Mouse (Mus musculus) forebrain, embryonic 11.5 days (tissue): ENCODE data around the gene Man1a. TPM values are rescaled to one million over a fixed set of nuclear protein-coding genes. Genes with fewer than 3 reads are reported as not detected.

ENCODE experiments used
- ATAC-seq: fragments of 200-750 bp; cut with Nextera tagmentation; replicated peaks from 2 replicates; pipeline ENCODE4 v1.8.0; 2017; ENCODE audit warnings: moderate TSS enrichment; ENCODE audit not compliant: low FRiP score
- DNase-seq: peaks from one replicate; pipeline ENCODE4 v3.0.0-alpha.2; 2017; ENCODE audit warnings: low spot score
- H3K27ac ChIP-seq: fragments of 300-500 bp; sonication (generic); 2 replicates; pipeline ENCODE4 v1.5.1; 2014; ENCODE audit warnings: low read depth, low read length
- H3K27me3 ChIP-seq: fragments of 300-500 bp; sonication (generic); 2 replicates; pipeline ENCODE4 v1.6.1; 2014; ENCODE audit warnings: mild to moderate bottlenecking, low read length, mixed read lengths; ENCODE audit not compliant: control insufficient read depth, insufficient read depth
- H3K36me3 ChIP-seq: fragments of 300-500 bp; sonication (generic); 2 replicates; pipeline ENCODE4 v1.6.1; 2014; ENCODE audit warnings: mild to moderate bottlenecking, low read length, moderate library complexity, mixed read lengths; ENCODE audit not compliant: control insufficient read depth, insufficient read depth
- H3K4me1 ChIP-seq: fragments of 300-500 bp; sonication (generic); replicated peaks from 2 replicates; pipeline ENCODE4 v1.6.1; 2014; ENCODE audit warnings: low read length, mixed read lengths; ENCODE audit not compliant: control insufficient read depth, insufficient read depth
- H3K4me2 ChIP-seq: fragments of 300-500 bp; sonication (generic); 2 replicates; pipeline ENCODE4 v1.6.1; 2014; ENCODE audit warnings: low read depth, mild to moderate bottlenecking, low read length, moderate library complexity, mixed read lengths; ENCODE audit not compliant: severe bottlenecking
- H3K4me3 ChIP-seq: fragments of 300-500 bp; sonication (generic); 2 replicates; pipeline ENCODE4 v1.5.1; 2014; ENCODE audit warnings: low read depth, low read length
- H3K9ac ChIP-seq: fragments of 300-500 bp; sonication (generic); 2 replicates; pipeline ENCODE4 v1.6.1; 2014; ENCODE audit warnings: low read length
- H3K9me3 ChIP-seq: fragments of 300-500 bp; sonication (generic); 2 replicates; pipeline ENCODE4 v1.6.1; 2016; ENCODE audit warnings: low read length, mixed read lengths; ENCODE audit not compliant: control insufficient read depth
- WGBS: fragments of 180-500 bp; shearing (Covaris S2); extraction: QIAGEN DNeasy Blood & Tissue Kit; methylation state at CpG from one replicate; pipeline ENCODE4 v1.1.7; 2014; 5-methylcytosine and 5-hydroxymethylcytosine counted together
- polyA plus RNA-seq: library from polyadenylated mRNA; unstranded; fragments of >200 nt; fragmentation: Nextera tagmentation; extraction: Ambion mirVana; gene quantifications from 2 replicates; pipeline ENCODE4 v1.2.1, GENCODE M21; 2014

Gene Man1a
- polyA plus RNA-seq, 1 experiment from 2014 or later = 2.1 TPM

DNA sequence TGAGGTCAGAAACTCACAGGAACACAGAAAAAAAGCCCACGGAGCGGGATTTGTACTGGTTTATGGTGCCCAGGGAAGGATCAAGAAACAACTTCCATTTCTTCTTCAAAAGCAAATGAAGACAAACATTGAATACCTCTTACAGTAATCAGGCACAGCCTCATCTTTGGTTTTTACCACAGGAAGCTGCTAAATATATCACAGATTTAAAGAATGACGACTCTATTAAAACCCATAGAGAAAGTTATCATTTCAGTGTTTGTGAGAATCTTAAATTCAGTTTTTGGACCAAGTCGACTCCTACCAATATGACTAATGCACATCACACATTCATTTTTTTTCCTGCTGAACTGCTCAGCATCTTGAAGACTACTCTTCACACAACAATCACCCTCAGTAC lies 86.0 kb downstream of the Man1a start:
- Histone ChIP-seq H3K9me3 (no peaks in the 10 kb centered on the region), H3K4me2 (no peak overlapping the region), H3K4me3 (no peak overlapping the region), H3K36me3 (no peaks in the 10 kb centered on the region), H3K27me3 (no peaks in the 10 kb centered on the region), H3K9ac (no peak overlapping the region), H3K27ac (no peak overlapping the region), H3K4me1 (no peaks in the 10 kb centered on the region)
- ATAC-seq (no peak), DNase-seq (no peak)
- WGBS = 83% methylated on average over 4 of the region's 4 CpGs

DNA sequence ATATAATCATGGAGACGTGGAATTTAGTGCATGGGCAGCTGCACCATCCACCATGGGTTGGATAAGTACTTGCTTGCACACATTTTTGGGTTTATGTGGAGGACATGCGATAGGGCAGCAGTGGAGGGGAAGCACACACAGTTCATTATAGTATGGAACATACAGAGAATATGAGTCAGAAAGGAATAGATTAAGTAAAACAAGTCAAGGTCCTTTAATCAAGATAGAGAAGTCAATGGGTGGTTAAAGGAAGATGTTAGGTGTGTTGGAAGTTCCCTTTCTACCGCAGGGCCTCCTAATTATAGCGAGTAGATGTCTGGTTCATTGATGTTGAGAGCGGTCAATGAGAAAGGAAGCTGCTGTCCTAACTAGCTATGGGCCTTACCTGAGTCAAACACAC lies 91.5 kb downstream of the Man1a start:
- H3K9me3 ChIP-seq = no peaks in the 10 kb centered on the region
- H3K4me1 ChIP-seq = no peaks in the 10 kb centered on the region
- WGBS = 94% methylated on average over 5 of the region's 5 CpGs
- no peak for ATAC-seq
- no peak overlapping the region for H3K4me3 ChIP-seq
- H3K27me3 ChIP-seq = no peaks in the 10 kb centered on the region
- H3K9ac ChIP-seq = no peak overlapping the region
- no peaks in the 10 kb centered on the region for H3K36me3 ChIP-seq
- DNase-seq = no peak
- H3K4me2 ChIP-seq = no peak overlapping the region
- no peak overlapping the region for H3K27ac ChIP-seq

DNA sequence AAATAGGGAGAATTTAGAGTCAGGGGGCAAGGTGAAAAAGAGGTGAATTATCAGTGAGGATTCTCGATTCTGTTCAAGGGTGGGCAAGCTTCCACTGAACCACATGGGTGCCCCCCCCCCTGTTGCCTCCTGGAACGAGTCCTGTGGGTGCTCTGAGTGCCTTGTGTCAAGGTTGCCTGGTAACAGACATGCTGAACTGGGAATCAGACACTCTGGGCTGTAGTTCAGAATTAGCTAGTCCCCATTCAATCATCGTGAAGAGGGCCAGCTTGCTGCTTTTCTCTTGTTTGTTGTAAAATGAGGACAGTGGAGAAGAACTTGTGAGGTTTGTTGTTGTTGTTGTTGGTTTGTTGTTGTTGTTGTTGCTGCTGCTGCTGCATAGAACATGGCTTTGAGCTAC lies 92.3 kb downstream of the Man1a start:
- no peaks in the 10 kb centered on the region for H3K9me3 ChIP-seq
- DNase-seq = no peak
- H3K4me2 ChIP-seq = no peak overlapping the region
- H3K27ac ChIP-seq = no peak overlapping the region
- no peak for ATAC-seq
- WGBS = 65% methylated on average over 3 of the region's 3 CpGs
- no peaks in the 10 kb centered on the region for H3K36me3 ChIP-seq
- H3K4me1 ChIP-seq = no peaks in the 10 kb centered on the region
- no peak overlapping the region for H3K9ac ChIP-seq
- no peak overlapping the region for H3K4me3 ChIP-seq
- no peaks in the 10 kb centered on the region for H3K27me3 ChIP-seq

DNA sequence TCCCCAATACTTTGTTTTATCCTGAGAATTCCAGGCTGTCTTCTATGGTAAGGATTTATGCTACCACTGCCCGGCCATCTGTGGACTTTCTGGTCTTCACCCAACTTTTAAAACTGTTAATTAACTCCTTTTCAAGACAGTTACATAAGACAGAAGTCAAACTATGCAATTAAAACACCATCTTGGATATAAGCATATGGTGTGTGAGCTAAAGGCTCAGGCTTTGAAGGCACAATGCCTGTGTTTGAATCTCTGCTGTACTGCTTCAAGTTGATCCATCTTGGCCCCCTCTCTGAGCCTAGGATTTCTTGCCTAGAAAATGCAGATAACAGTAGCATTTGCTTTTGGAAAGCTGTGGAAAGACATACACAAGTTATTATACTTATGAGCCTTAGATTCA lies 97.8 kb downstream of the Man1a start:
- ATAC-seq = no peak
- H3K27ac ChIP-seq = no peak overlapping the region
- no peaks in the 10 kb centered on the region for H3K27me3 ChIP-seq
- H3K4me2 ChIP-seq = no peak overlapping the region
- no peaks in the 10 kb centered on the region for H3K36me3 ChIP-seq
- H3K9me3 ChIP-seq = no peaks in the 10 kb centered on the region
- no peak overlapping the region for H3K9ac ChIP-seq
- DNase-seq = no peak
- no peak overlapping the region for H3K4me3 ChIP-seq
- no peaks in the 10 kb centered on the region for H3K4me1 ChIP-seq
- 90% methylated on average over 1 of the region's 1 CpGs for WGBS

DNA sequence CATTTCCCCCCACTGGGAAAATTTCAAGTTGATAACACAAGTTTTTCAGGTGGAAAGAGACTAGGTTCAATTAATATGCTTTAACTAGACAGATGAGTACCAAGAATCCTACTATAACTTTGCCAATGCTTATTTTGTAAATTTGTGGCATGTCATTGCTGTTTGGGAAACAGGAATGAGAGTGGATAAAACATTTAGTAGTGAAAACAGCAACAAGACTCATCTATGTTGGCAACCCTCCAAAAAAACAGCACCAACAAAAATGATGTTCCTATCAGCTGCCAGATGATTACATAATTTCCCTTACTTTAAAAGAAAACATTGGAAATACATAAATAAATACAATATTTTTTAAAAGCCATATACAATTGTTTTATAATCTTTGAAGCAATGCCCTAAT lies 102.2 kb downstream of the Man1a start:
- H3K4me1 ChIP-seq = no peaks in the 10 kb centered on the region
- H3K4me2 ChIP-seq = no peak overlapping the region
- no peak overlapping the region for H3K27ac ChIP-seq
- no peaks in the 10 kb centered on the region for H3K27me3 ChIP-seq
- no peaks in the 10 kb centered on the region for H3K9me3 ChIP-seq
- no peak overlapping the region for H3K9ac ChIP-seq
- DNase-seq (no peak), ATAC-seq (no peak)
- H3K36me3 ChIP-seq = no peaks in the 10 kb centered on the region
- H3K4me3 ChIP-seq = no peak overlapping the region

DNA sequence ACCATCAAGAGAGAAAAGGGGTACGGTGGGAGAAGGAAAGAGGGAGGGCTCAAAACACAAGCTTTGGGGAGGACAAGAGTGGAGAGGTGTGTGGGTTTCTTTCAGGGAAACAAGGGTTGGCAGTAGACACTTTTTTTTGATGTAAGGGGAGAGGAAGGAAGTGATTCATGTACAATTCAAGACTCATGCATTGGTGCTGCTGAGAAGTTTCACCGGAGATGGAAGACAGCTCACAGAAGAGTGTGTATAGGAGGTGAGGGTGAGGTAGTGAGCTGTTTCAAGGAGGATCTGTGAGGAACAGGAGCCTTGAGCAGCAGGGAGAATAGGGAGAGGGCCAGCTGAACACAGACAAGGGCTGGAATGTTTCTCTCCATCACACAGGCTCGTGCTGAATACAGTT lies 116.7 kb downstream of the Man1a start:
- ATAC-seq (no peak), DNase-seq (no peak)
- Histone ChIP-seq H3K27ac (no peak overlapping the region), H3K4me3 (no peak overlapping the region), H3K9ac (no peak overlapping the region), H3K9me3 (no peaks in the 10 kb centered on the region), H3K4me2 (no peak overlapping the region), H3K4me1 (no peaks in the 10 kb centered on the region), H3K36me3 (no peaks in the 10 kb centered on the region), H3K27me3 (no peaks in the 10 kb centered on the region)
- WGBS = 91% methylated on average over 3 of the region's 3 CpGs

DNA sequence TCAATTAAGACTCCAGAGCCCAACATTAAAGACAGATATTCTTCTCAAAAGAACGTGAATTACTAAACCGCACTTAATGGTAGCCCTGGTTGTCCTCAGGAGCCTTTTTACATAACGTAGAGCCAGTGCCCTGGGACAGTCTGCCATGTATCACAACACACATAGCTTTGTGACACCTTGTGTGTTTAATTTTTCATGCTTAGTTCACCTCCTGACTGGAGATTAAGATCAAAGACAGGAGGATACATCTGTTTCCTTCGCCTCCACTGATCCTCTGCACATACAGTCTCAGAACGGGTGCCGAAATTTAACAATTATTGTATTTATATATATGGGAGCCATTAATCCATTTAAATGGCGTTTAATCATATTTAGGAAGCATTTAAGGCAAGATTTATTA lies 134.8 kb downstream of the Man1a start:
- Histone ChIP-seq H3K4me1 (no peaks in the 10 kb centered on the region), H3K4me2 (no peak overlapping the region), H3K4me3 (no peak overlapping the region), H3K27ac (no peak overlapping the region), H3K9me3 (no peaks in the 10 kb centered on the region), H3K27me3 (no peaks in the 10 kb centered on the region), H3K9ac (no peak overlapping the region), H3K36me3 (no peaks in the 10 kb centered on the region)
- no peak for ATAC-seq
- 88% methylated on average over 7 of the region's 7 CpGs for WGBS
- DNase-seq = no peak

- Histone ChIP-seq H3K4me1 (no peaks in the 10 kb centered on the region), H3K9ac (no peak overlapping the region), H3K27ac (no peak overlapping the region), H3K9me3 (no peaks in the 10 kb centered on the region), H3K4me3 (no peak overlapping the region), H3K36me3 (no peaks in the 10 kb centered on the region), H3K4me2 (no peak overlapping the region), H3K27me3 (no peaks in the 10 kb centered on the region)
- no peak for DNase-seq
- 91% methylated on average over 3 of the region's 3 CpGs for WGBS
- no peak for ATAC-seq
Measured at GRCm38 (mm10) chr10:53938199-53938598, 138.2 kb downstream of the Man1a start.

- no peak overlapping the region for H3K9ac ChIP-seq
- DNase-seq = no peak
- no peak overlapping the region for H3K4me3 ChIP-seq
- no peak overlapping the region for H3K4me2 ChIP-seq
- 83% methylated on average over 3 of the region's 3 CpGs for WGBS
- H3K27ac ChIP-seq = no peak overlapping the region
- H3K9me3 ChIP-seq = no peaks in the 10 kb centered on the region
- no peak for ATAC-seq
- H3K27me3 ChIP-seq = no peaks in the 10 kb centered on the region
- no peaks in the 10 kb centered on the region for H3K36me3 ChIP-seq
- no peaks in the 10 kb centered on the region for H3K4me1 ChIP-seq
Measured at GRCm38 (mm10) chr10:53936078-53936477, 140.3 kb downstream of the Man1a start.
